Mouse (Mus musculus) left cerebral cortex, postnatal 25 days (tissue): ENCODE data around the gene Tprn. TPM values are rescaled to one million over a fixed set of nuclear protein-coding genes. Genes with fewer than 3 reads are reported as not detected.
A peak's percentile ranks its signal among the peaks of the same experiment; 100 is the strongest.

ENCODE experiments used
- DNase-seq, 2 experiments: peaks; one replicate each; pipeline ENCODE4 v3.0.0; 2022; ENCODE audit warnings: low spot score in 2 of 2, mixed read lengths in 1 of 2
- intact Hi-C: fragments of 180-260 bp; cut with DNase I; formaldehyde crosslinking; loops from one replicate; pipeline ENCODE4 v1.15.1; 2025
- total RNA-seq, 2 experiments: library from RNA; stranded (reverse); gene quantifications; 2 replicates each; pipeline ENCODE4 v1.2.3; 2021

The Tprn gene
- total RNA-seq, 2 experiments from 2014 or later: 14.4 to 15.5 TPM

DNA sequence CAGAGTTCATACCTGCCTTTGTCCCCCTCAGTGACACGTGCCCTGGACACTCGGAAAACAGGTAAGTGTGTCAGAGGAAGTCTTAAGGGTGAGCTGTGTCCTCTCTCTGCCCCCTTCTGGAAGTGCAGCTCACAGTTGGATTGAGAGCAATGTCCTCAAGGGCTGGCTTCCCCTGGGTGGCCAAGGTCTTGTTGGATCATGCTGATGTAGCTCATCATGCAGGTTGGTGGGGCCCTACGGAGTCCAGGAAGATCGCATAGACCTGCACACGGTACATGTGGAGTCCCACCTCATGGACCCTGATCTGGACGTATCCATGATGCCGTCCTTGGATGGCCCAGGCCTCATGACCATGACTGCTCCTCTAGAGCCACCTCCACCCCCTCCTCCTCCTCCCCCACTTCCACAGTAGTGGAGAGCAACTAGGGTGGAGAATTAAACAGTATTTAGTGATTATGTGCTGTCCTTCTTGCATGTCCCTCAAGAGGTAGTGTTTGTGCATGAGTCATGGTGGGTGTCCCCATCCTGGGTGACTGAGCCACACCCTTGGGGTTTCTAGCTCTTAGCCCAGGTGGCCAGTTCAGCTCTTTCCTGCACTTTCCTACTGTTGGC is 26.4 kb downstream of the Tprn start:
- no peak for DNase-seq
- intact Hi-C loops: no loop called here

DNA sequence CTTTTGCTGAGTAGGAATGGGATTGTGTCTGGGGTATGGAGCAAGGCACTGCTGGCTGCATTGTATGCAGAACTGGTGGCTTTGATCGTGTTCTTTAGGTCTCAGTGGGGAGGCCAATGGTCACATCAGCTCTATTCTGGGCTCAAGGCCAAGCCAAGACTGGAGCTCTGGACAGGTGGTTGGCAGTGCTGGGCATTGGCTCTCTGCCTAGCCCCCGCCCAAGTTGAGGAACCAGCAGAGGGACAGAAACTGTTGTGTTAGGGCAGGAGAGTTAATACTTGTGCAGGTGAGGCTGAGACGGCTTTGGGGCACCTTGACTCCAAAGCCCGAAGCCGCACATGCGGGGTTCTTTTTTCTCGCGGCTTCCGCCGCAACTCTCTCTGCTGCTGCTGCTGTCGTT is 27.2 kb downstream of the Tprn start, which contains the start of gene Lrrc26:
TSS of gene Lrrc26 (plus strand) at position 265 of the 400 bp plus-strand sequence.
- intact Hi-C loops: no loop called here
- peak in 1 of 2 experiments; percentile 50 for DNase-seq

DNA sequence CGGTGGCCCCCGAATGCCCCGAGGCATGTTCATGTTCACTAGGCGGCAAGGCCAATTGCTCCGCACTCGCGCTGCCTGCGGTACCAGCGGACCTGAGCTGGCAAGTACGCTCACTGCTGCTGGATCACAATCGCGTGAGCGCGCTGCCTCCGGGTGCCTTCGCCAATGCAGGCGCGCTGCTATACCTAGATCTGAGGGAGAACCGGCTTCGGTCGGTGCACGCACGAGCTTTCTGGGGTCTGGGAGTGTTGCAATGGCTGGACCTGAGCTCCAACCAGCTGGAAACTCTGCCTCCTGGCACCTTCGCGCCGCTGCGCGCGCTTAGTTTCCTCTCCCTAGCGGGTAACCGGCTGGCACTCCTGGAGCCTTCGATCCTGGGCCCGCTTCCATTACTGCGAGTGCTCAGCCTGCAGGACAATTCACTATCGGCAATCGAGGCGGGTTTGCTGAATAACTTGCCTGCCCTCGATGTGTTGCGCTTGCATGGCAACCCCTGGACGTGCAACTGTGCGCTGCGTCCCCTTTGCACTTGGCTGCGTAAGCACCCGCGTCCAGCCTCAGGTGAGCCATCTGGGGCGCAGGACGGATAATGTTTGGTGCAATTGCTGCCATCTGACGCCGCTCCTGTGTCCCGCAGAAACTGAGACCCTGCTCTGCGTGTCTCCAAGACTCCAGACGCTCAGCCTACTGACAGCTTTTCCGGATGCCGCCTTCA is 27.8 kb downstream of the Tprn start:
- intact Hi-C loops: no loop called here
- DNase-seq: peak; percentile 78 to 81

DNA sequence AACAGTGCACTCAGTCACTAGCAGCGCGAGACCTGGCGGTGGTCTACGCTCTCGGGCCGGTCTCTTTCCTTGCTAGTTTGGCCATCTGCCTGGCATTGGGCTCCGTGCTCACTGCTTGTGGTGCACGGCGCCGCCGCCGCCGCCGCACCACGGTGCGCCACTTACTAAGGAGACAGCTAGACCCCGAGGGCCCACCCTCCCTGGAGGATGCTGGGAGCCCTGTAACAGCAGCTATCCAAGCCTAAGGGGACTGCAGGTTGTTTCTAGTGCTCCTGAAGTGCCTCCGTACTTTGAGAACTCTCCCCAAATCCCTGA is 28.4 kb downstream of the Tprn start:
- intact Hi-C loops: no loop called here
- peak in 1 of 2 experiments; percentile 62 for DNase-seq

DNA sequence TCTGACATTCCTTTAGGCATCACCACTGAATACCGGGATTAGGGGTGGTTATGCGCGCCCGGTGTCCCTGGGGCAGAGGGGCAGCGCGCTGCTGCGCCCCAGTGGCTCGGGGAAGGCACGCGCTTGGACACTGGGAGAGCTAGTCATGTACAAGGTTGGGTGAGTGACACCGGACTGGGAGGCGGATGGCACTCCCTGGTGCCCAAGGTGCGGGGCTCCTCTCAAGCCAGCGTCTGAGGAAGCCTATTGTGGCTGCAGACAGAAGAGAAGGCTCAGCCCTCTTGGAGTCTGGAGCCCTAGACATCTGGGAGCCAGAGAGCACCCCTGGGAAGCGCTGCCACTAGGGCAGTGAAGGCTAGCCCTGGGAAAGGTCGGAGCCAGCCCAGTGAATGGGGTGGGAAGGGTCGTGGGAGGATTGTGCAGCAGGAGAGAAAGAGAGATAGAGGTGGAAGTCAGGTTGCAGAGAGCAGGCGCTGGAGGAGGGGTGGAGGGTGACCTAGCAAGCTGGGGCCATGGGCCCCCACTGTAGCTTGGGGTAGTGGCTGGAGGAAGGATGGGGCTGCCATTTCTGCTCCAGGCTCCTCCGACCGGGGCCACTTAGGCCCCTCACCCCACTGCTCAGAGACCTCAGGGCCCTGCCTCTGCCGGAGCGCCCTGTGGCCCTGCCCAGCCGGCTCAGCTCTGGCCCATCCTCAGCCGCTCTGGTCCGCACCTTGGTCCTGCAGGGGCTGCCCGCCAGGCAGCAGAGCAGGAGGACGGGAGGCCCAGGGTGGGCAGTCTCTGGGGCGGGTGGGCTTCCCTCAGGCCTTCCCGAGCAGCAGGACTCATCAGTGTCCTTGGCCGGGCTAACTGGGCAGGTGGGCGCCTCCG is 29.0 kb downstream of the Tprn start:
- intact Hi-C loops: no loop called here
- no peak for DNase-seq

DNA sequence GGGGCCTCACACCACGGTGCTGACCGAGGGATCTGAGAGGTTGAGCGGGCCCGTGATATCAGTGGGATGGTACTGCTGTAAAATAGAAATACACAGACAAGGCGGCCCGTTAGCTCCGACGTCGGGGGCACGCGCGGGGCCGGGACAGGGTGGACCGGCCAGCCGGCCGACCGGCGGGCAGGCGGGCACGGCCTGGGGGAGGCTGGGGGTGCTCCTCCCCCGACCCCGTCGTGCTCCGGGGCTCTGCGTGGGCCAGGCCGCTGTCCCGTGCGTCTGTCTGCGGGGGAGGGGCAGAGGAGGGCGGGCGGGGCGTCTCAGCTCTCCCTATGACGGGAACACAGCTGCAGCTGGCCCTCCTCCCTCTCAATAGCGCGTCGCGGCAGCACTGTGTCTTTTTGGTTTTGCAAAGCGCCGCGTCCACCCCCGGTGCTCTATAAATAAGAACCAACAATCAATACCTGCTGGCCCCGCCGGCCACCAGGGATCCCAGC is 29.7 kb downstream of the Tprn start:
- peak in 1 of 2 experiments; percentile 68 for DNase-seq
- intact Hi-C loops: no loop called here

DNA sequence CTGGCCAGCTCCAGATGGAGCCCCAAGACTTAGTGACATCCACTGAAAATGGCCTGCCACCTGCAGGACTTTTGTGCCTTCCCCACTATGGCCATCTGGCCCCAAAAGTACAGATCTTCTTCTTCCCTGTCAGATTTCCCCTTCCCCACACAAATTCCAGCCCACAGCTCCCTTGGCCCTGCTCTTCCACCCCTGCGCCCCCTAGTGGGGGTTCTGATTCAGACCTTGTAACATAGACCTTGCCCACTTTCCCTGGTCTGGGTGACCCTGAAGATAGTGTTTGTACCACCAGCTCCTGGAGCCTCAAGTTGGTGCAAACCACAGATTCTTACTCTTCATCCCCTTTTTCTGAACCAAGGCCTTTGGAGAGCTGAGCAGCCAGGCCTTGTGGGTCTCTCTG is 30.4 kb downstream of the Tprn start:
- peak in 1 of 2 experiments; percentile 59 for DNase-seq
- intact Hi-C loops: no loop called here

DNA sequence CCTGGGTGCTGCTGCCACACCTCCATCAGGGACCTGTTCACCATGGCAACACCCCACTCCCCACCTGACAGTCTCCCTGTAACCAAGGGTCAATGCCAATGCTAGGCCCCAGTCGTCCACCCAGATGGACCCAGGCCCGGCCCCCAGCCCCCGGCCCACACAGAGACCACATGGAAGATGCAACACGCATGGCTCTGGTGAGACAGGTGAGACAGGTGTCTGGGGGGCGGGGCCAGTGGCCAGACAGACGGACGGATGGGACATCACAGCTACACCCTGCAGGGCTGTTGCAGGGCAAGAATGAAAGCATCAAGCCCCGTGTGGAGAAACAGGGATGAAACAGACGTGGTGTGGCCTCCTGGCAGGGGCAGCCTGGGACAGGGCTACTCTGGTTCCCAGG is 31.3 kb downstream of the Tprn start:
- intact Hi-C loops: no loop called here
- no peak for DNase-seq

DNA sequence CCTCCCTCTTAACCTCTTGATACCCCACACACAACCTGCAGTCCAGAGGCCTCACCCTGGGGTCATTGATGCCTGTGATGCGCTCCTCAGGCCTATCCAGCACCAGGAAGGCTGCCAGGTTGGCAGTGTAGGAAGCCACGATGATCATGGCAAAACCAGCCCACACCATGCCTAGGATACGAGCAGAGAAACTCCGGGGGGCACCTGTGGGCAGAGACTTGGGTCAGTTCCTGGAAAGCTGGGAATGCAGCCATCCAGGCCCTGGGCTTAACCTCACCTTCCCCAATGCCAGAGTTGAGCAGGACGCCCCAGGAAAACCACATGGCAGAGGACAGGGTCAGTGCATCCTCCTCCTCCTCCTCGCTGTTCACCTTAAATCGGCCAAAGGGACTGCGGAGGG is 34.7 kb downstream of the Tprn start:
- DNase-seq: no peak
- intact Hi-C loops: no loop called here

DNA sequence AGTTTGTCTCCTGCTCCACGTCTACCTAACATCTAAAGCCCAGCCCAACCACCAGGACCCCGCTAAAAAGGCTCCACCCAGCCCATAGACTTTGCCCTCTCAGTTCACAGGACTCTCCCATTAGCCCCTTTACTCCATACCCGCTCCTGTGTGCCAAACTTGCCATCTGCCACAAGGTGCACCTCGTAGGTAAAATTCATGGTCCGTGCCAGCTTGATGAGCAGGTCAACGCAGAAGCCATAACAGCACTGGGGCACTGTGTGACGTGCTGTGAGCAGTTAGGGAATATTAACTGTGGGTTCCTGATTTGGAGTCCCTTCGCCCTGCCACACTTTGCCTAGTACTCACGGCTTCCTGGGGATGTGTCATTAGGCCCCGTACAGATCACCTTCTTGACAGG is 35.6 kb downstream of the Tprn start:
- DNase-seq: no peak
- intact Hi-C loops: no loop called here

DNA sequence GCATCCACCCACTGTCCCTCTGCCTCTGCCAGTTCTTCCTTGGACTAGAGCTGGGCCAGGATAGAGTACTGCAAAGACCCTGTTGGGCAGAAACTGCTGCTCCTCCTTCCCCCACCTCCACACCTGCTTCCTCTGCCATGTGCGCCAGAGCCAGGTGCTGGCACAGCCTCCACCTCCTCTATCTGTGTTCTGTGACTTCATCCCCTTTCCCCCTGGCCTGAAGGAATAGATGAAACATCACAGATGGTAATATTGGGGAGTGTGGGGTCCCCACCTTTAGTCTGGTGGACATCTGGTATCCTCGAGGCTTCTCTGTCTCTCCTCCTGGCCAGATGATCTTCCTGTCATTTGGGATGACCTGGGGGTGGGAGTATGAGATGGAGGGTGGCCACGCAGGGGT is 41.0 kb downstream of the Tprn start:
- intact Hi-C loops: no loop called here
- no peak for DNase-seq

DNA sequence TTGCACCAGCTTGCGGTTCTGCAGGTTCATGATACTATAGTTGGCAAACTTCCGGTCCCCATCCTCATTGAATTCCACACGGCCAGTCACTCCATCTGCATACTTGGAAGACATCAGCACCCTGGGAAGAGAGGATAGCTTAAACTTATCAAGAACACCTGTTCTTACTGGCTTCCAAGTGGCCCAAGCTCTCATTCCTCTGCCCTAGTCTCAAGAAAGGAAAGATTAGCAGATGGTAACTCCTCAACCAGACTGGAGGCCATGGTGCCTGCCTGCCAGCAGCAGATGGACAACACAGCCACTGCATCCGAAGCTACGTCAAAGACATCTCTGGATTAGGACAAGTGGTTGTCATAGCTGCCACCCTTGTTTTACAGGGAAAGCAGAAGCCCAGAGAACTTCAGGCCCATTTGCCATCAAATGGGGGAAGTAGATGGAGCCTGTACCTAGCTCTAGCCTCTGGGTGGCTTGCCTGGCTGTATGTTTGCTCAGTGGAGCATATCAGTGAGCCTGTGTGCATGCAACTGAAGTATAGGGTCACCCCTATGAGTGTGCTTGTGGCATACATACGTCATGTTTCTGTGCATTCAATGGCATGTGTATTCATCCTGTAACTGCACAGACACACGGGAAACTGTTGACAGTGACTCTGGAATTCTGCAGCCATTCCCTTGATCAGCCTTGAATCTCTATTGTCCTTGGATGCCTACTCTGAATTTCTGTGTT is 41.7 kb downstream of the Tprn start:
- peak in 1 of 2 experiments; percentile 59 for DNase-seq
- intact Hi-C loops: no loop called here

DNA sequence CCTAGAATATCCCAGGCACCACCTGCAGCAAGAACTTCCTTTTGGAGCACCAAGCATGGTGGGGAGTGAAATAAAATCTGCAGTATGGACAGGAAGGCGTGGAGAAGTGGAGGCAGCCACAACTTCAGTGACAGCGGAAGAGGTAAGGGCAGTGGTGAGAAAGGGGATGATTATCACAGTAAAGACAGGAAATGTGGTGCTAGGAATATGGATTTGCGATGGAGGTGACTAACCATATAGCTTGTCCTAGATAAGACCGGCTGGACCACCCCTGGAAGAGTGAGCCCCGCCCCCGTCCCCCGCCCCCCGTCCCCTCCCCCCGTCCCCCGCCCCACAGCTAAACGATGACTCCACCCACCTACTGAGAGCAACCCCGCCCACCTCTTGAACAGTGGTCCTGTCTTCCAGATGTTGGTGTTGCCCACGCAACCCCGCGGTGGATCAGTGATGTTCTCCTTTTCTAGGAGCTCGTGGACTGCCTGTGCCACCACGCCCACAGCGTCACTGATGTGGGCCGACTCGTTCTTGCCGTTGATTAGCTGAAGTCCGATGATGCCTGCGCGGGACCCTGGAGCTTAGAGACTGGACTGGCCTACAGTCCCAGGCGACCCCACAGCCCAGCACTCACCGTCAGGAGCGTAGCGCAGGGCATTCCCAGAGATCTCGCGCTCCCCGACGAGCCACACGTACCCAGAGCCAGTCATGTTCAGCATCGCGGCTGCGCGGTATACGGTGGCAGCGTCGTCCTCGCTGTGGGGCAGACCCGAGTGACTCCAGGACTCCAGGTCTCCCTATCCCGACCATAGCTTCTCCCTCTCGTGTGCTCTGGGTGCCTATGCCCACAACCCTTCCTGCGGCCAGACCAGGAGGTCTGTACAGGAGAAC is 42.5 kb downstream of the Tprn start:
- DNase-seq: no peak

DNA sequence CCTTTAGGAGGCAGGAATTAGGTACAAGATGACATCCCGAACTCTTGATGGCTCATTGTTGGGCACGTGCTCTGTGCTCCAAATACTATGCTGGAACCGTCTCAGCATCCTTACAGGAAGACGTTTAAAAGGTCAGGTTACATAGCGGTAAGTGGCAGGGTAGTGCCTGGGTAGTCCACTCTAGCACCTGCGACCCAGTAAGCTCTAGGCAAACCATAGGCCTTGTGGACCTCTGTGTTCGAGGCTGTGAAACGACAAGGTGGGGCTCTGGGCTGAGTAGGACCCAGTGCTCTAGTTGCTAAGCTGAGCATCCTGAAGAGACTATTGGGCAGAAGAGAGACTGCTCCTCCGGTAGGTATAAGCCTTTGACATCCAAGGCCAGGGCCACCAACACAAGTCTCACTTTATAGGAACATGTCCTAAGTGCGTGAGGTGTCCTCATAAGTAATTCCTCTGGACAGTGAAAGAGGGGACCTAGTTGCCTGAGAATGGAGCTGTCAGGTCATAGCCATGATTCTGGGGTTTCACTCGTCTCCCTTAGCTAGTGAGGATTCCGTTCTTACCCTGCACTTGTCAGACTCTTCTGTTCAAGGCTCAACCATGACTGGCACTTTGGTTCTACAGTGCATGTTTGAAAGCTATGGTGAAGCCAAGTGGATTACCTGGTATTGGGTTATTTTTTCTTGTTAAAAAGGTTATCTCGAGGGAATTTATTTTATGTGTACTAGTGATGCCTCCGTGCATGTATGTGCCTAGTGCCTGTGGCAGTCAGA is 43.4 kb downstream of the Tprn start:
- intact Hi-C loops: no loop called here
- no peak for DNase-seq

More for the DNA sequence above, 42.5 kb downstream of the Tprn start:
- intact Hi-C loops: no loop called here

DNA sequence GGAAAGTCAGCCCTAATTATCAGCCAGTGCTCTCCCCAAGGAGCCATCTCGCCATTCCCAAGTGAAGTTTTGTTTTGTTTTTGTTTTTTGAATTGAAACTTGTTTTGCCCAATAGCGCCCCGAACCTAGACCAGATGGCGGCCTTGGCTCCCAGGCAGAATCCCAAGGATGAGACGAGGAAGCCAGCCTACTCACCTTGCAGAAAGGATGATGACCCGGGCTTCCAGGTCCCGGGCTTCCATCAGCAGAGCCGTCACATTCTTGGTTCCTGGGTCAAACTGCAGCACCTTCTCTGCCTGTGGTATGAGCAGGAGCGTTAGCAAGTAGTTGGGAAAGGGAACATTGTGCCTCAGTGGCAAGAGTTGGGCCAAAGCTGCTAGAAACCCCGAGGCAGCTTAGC is 47.8 kb downstream of the Tprn start:
- intact Hi-C loops: no loop called here

DNA sequence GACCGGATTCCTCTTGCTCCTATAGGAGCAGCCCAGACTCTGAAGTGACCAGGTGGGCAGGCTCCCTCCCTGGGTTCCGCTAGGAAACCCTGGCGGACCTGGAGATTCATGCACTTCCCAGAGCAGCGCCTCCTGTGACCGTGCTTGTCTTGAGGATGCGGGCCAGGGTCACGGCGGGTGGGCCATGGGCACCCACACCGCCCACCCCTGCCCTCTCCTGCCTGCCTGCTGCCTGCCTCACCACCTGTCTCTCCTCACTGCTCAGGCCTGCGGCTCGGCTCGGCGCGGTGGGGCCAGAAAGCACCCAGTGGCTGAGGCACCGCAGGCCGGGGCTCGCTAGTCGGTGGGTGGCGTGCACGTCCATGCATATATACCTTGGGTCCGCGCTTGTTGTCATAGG is 48.6 kb downstream of the Tprn start:
- DNase-seq: no peak
- intact Hi-C loops: no loop called here

More for the DNA sequence above, 47.8 kb downstream of the Tprn start:
- no peak for DNase-seq

DNA sequence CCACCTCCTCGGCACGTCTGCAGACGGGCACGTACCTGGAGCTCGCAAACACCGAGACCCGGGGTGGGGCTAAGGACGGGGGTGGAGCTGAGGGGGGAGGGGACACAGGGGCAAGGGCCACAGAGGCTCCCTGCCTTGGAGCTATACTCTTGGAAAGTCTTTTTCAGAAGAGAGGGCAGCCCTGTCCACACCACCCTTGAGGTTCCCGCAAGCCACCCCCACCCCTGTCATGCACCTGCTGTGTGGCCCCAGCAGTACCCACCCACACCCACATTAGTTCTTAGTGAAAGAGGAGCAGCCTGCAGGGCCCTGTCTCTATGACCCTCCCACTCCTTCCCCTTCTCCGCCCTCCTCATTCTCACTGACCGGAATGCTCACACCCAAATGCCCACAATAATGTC is 49.1 kb downstream of the Tprn start:
- intact Hi-C loops: no loop called here
- no peak for DNase-seq
